In genomic region chr1:158019161-158019560, GRCm38 (mm10) we compare ENCODE assay signal across 11 mouse cellular contexts.
DNase-seq lines count a peak whose midpoint lies in the region; ATAC-seq and TF ChIP-seq lines count a peak whose summit lies in the region.
"Had no signal": no experiment of that assay in that cellular context is flagged by ENCODE, and none has a peak within 500 bp of the region (broad histone marks: within the 10 kb centered on the region; RNA-seq: fewer than 3 reads in every experiment).

No protein-coding gene starts in this region.

- H3K9me3 ChIP-seq in kidney, embryonic 15.5 days (replicated peaks): no peaks in the 10 kb centered on the region
- H3K9me3 ChIP-seq: limb, embryonic 12.5 days; stomach, embryonic 15.5 days had no signal

- H3K4me2 ChIP-seq in kidney, embryonic 15.5 days: no peak overlapping the region
- H3K4me2 ChIP-seq: limb, embryonic 12.5 days; stomach, embryonic 15.5 days had no signal

- no peak overlapping the region for H3K9ac ChIP-seq in kidney, embryonic 15.5 days
- H3K9ac ChIP-seq: limb, embryonic 12.5 days; stomach, embryonic 15.5 days had no signal

- peak; percentile 42 for DNase-seq in adrenal gland, postnatal 14 days
- DNase-seq in adrenal gland, adult 8-10 months: no peak
- no peak for DNase-seq in kidney, adult 11 months
- DNase-seq in brain, embryonic 14.5 days (ENCODE audit: low read depth): peak; percentile 30
- DNase-seq in kidney, postnatal 4 days: peak; percentile 74 to 77
- DNase-seq in natural killer cell, adult 2 months (ENCODE audit: low spot score in 2 of 2): no peak
- DNase-seq in cerebellum, adult 18-20 months: no peak
- DNase-seq: heart, adult 11 months had no signal

- H3K36me3 ChIP-seq in kidney, embryonic 15.5 days: no peaks in the 10 kb centered on the region
- H3K36me3 ChIP-seq: limb, embryonic 12.5 days; stomach, embryonic 15.5 days had no signal

- no peaks in the 10 kb centered on the region for H3K4me1 ChIP-seq in kidney, embryonic 15.5 days
- H3K4me1 ChIP-seq: limb, embryonic 12.5 days; stomach, embryonic 15.5 days had no signal

- H3K27me3 ChIP-seq in kidney, embryonic 15.5 days: no peaks in the 10 kb centered on the region
- H3K27me3 ChIP-seq: stomach, embryonic 15.5 days had no signal

- WGBS in kidney, embryonic 15.5 days: 19% methylated on average over 7 of the region's 7 CpGs

- no peak overlapping the region for H3K4me3 ChIP-seq in kidney, embryonic 15.5 days (replicated peaks)
- H3K4me3 ChIP-seq: limb, embryonic 12.5 days; stomach, embryonic 15.5 days had no signal

- no peak for TF ChIP-seq POLR2A in brain, embryonic 14.5 days (IDR thresholded peaks at IDR 0.05; ENCODE audit: borderline replicate concordance, extremely low read depth, insufficient read depth, insufficient read length, poor library complexity, severe bottlenecking)

- peak; percentile 78; the same call in 1 of the 2 replicates for ATAC-seq in kidney, embryonic 15.5 days (replicated peaks; ENCODE audit: low FRiP score)

- no peak overlapping the region for H3K27ac ChIP-seq in kidney, embryonic 15.5 days
- H3K27ac ChIP-seq: limb, embryonic 12.5 days; stomach, embryonic 15.5 days had no signal

- no peak for TF ChIP-seq CTCF in brain, embryonic 14.5 days (IDR thresholded peaks at IDR 0.05; ENCODE audit: borderline replicate concordance, extremely low read depth, insufficient read depth, insufficient read length)

Comparison
In these comparisons a context has a peak if more than half of its experiments do, and no peak if none do; other contexts are left out.
1. DNase-seq: peak in adrenal gland, postnatal 14 days (single experiment), brain, embryonic 14.5 days (single experiment) and kidney, postnatal 4 days (2 of 2); none in adrenal gland, adult 8-10 months (single experiment), kidney, adult 11 months (single experiment), natural killer cell, adult 2 months (0 of 2) and cerebellum, adult 18-20 months (0 of 2).